Mouse (Mus musculus) myocyte (in vitro differentiated cells): Measurements from ENCODE around the gene Tcf7l1. TPM values are rescaled to one million over a fixed set of nuclear protein-coding genes. Genes with fewer than 3 reads are reported as not detected.

ENCODE experiments used
- H3K27me3 ChIP-seq: one replicate; pipeline ENCODE4 v1.6.1; 2011; ENCODE audit not compliant: control insufficient read depth, insufficient read depth, insufficient read length
- H3K36me3 ChIP-seq: one replicate; pipeline ENCODE4 v1.6.1; 2011; ENCODE audit not compliant: control insufficient read depth, insufficient read depth
- H3K4me2 ChIP-seq: one replicate; pipeline ENCODE4 v1.6.1; 2011; ENCODE audit warnings: low read depth, control low read depth
- H3K4me3 ChIP-seq: one replicate; pipeline ENCODE4 v1.5.1; 2011; ENCODE audit warnings: mild to moderate bottlenecking, control low read depth, moderate library complexity
- H3K79me2 ChIP-seq: one replicate; pipeline ENCODE4 v1.6.1; 2011; ENCODE audit not compliant: control insufficient read depth, insufficient read depth
- H3ac ChIP-seq: one replicate; pipeline ENCODE4 v1.6.1; 2011; ENCODE audit not compliant: control insufficient read depth, insufficient read length
- CEBPB ChIP-seq: IDR thresholded peaks from 2 replicates; pipeline ENCODE4 v1.6.1; 2011; ENCODE audit warnings: mild to moderate bottlenecking, moderate library complexity; ENCODE audit not compliant: poor library complexity, insufficient read depth, severe bottlenecking
- E2F4 ChIP-seq: IDR thresholded peaks from one replicate; pipeline ENCODE4 v1.6.1; 2011; ENCODE audit warnings: mild to moderate bottlenecking, control low read depth, moderate library complexity; ENCODE audit not compliant: insufficient read depth
- MAX ChIP-seq: IDR thresholded peaks from one replicate; pipeline ENCODE4 v1.6.1; 2011; ENCODE audit warnings: low read depth, mild to moderate bottlenecking, control low read depth
- MYOD1 ChIP-seq, 3 experiments: IDR thresholded peaks; one replicate each; pipeline ENCODE4 v1.6.1; 2011; ENCODE audit warnings: control low read depth in 2 of 3, low read depth in 2 of 3, mild to moderate bottlenecking in 2 of 3, moderate library complexity in 1 of 3; ENCODE audit not compliant: insufficient read length in 2 of 3, control insufficient read depth in 1 of 3
- MYOG ChIP-seq, 3 experiments: IDR thresholded peaks; one replicate each; pipeline ENCODE4 v1.6.1; 2011; ENCODE audit warnings: control low read depth in 2 of 3, low read depth in 2 of 3, mild to moderate bottlenecking in 2 of 3; ENCODE audit not compliant: insufficient read length in 2 of 3, control insufficient read depth in 1 of 3, insufficient read depth in 1 of 3
- POLR2A ChIP-seq: IDR thresholded peaks from one replicate; pipeline ENCODE4 v1.6.1; 2011; ENCODE audit warnings: low read depth, mild to moderate bottlenecking, control low read depth, moderate library complexity; ENCODE audit not compliant: insufficient read length
- POLR2AphosphoS2 ChIP-seq: IDR thresholded peaks from one replicate; pipeline ENCODE4 v1.6.1; 2011; ENCODE audit warnings: low read depth, control low read depth; ENCODE audit not compliant: insufficient read length
- REST ChIP-seq: IDR thresholded peaks from one replicate; pipeline ENCODE4 v1.6.1; 2011; ENCODE audit warnings: mild to moderate bottlenecking, control low read depth, moderate library complexity; ENCODE audit not compliant: insufficient read depth, insufficient read length
- SRF ChIP-seq: IDR thresholded peaks from one replicate; pipeline ENCODE4 v1.6.1; 2011; ENCODE audit warnings: low read depth; ENCODE audit not compliant: control insufficient read depth, insufficient read length
- TCF12 ChIP-seq: IDR thresholded peaks from one replicate; pipeline ENCODE4 v1.6.1; 2011; ENCODE audit warnings: mild to moderate bottlenecking, control low read depth; ENCODE audit not compliant: poor library complexity, insufficient read depth, severe bottlenecking
- TCF3 ChIP-seq: IDR thresholded peaks from one replicate; pipeline ENCODE4 v1.6.1; 2011; ENCODE audit warnings: low read depth, control low read depth; ENCODE audit not compliant: insufficient read length
- USF1 ChIP-seq: IDR thresholded peaks from one replicate; pipeline ENCODE4 v1.6.1; 2011; ENCODE audit warnings: low read depth, mild to moderate bottlenecking, control low read depth, moderate library complexity
- polyA plus RNA-seq: library from polyadenylated mRNA; unstranded; fragments of >200 nt; fragmentation: generic; extraction: Trizol; gene quantifications from one replicate; pipeline ENCODE4 v1.2.1, GENCODE M21; 2012; ENCODE audit warnings: missing spikeins

Tcf7l1 gene
- polyA plus RNA-seq, 1 experiment, result 13.3 TPM

- Histone ChIP-seq H3K36me3 (no peaks in the 10 kb centered on the region), H3K4me3 (no peak overlapping the region), H3K79me2 (peaks cover 58% of the 10 kb centered on the region), H3K4me2 (no peak overlapping the region), H3K27me3 (no peaks in the 10 kb centered on the region), H3ac (no peak overlapping the region)
- TF ChIP-seq REST (no peak), USF1 (no peak), MAX (no peak), SRF (no peak), TCF3 (no peak), POLR2AphosphoS2 (no peak)
Measured at GRCm38 (mm10) chr6:72769915-72770776, 18.9 kb downstream of the Tcf7l1 start.

GRCm38 (mm10) chr6:72769343-72769742, 19.7 kb downstream of the Tcf7l1 start:
- Histone ChIP-seq H3K4me2 (no peak overlapping the region), H3ac (no peak overlapping the region)
- no peak for TF ChIP-seq MAX
- TF ChIP-seq USF1, result no peak
- TF ChIP-seq MYOG (IDR thresholded peaks at IDR 0.05; ENCODE audit: control insufficient read depth in 1 of 3, insufficient read depth in 1 of 3, insufficient read length in 2 of 3, low read depth in 2 of 3), result no peak
- TF ChIP-seq POLR2AphosphoS2, result no peak
- TF ChIP-seq SRF, result no peak
- TF ChIP-seq TCF12, result no peak
- no peak for TF ChIP-seq TCF3
- TF ChIP-seq POLR2A, result no peak
- no peak for TF ChIP-seq REST
- no peak for TF ChIP-seq MYOD1 (IDR thresholded peaks at IDR 0.05; ENCODE audit: control insufficient read depth in 1 of 3, insufficient read length in 2 of 3, low read depth in 2 of 3)
- TF ChIP-seq E2F4, result no peak
- TF ChIP-seq CEBPB, result no peak

GRCm38 (mm10) chr6:72768804-72769203, 20.2 kb downstream of the Tcf7l1 start:
- H3K79me2 ChIP-seq, result peaks cover 64% of the 10 kb centered on the region
- no peak overlapping the region for H3K4me2 ChIP-seq
- no peak overlapping the region for H3K4me3 ChIP-seq
- H3K27me3 ChIP-seq, result no peaks in the 10 kb centered on the region
- TF ChIP-seq SRF (no peak), USF1 (no peak), REST (no peak), E2F4 (no peak), TCF3 (no peak)
- no peaks in the 10 kb centered on the region for H3K36me3 ChIP-seq
- no peak overlapping the region for H3ac ChIP-seq

More at GRCm38 (mm10) chr6:72769343-72769742, 19.7 kb downstream of the Tcf7l1 start:
- Histone ChIP-seq H3K27me3 (no peaks in the 10 kb centered on the region), H3K36me3 (no peaks in the 10 kb centered on the region), H3K4me3 (no peak overlapping the region), H3K79me2 (peaks cover 62% of the 10 kb centered on the region)

- Histone ChIP-seq H3K27me3 (no peaks in the 10 kb centered on the region), H3K4me3 (no peak overlapping the region), H3K79me2 (peaks cover 64% of the 10 kb centered on the region), H3ac (no peak overlapping the region), H3K4me2 (no peak overlapping the region), H3K36me3 (no peaks in the 10 kb centered on the region)
- no peak for TF ChIP-seq MYOG (IDR thresholded peaks at IDR 0.05; ENCODE audit: control insufficient read depth in 1 of 3, insufficient read depth in 1 of 3, insufficient read length in 2 of 3, low read depth in 2 of 3)
- no peak for TF ChIP-seq TCF12
- no peak for TF ChIP-seq SRF
- TF ChIP-seq USF1, result no peak
- TF ChIP-seq REST, result no peak
- TF ChIP-seq MAX, result no peak
- no peak for TF ChIP-seq E2F4
- no peak for TF ChIP-seq CEBPB
- no peak for TF ChIP-seq POLR2A
- TF ChIP-seq POLR2AphosphoS2, result no peak
- TF ChIP-seq TCF3, result no peak
- TF ChIP-seq MYOD1 (IDR thresholded peaks at IDR 0.05; ENCODE audit: control insufficient read depth in 1 of 3, insufficient read length in 2 of 3, low read depth in 2 of 3), result no peak
Measured at GRCm38 (mm10) chr6:72768097-72768496, 21.0 kb downstream of the Tcf7l1 start.

GRCm38 (mm10) chr6:72763616-72764015, 25.4 kb downstream of the Tcf7l1 start:
- Histone ChIP-seq H3K4me3 (no peak overlapping the region), H3K4me2 (no peak overlapping the region), H3K36me3 (no peaks in the 10 kb centered on the region), H3K79me2 (peaks cover 54% of the 10 kb centered on the region), H3ac (no peak overlapping the region), H3K27me3 (no peaks in the 10 kb centered on the region)
- TF ChIP-seq POLR2AphosphoS2 (no peak), TCF3 (no peak), CEBPB (no peak), USF1 (no peak), REST (no peak), MYOD1 (IDR thresholded peaks at IDR 0.05; ENCODE audit: control insufficient read depth in 1 of 3, insufficient read length in 2 of 3, low read depth in 2 of 3) (no peak), MYOG (IDR thresholded peaks at IDR 0.05; ENCODE audit: control insufficient read depth in 1 of 3, insufficient read depth in 1 of 3, insufficient read length in 2 of 3, low read depth in 2 of 3) (no peak), POLR2A (no peak), E2F4 (no peak), TCF12 (no peak), SRF (no peak), MAX (no peak)
